Mouse (Mus musculus) kidney, postnatal 14 days (tissue): ENCODE results near the gene Crocc.

Source experiments
- DNase-seq: peaks from one replicate; pipeline ENCODE4 v3.0.0; 2022; ENCODE audit warnings: mixed read lengths

Crocc gene

DNA sequence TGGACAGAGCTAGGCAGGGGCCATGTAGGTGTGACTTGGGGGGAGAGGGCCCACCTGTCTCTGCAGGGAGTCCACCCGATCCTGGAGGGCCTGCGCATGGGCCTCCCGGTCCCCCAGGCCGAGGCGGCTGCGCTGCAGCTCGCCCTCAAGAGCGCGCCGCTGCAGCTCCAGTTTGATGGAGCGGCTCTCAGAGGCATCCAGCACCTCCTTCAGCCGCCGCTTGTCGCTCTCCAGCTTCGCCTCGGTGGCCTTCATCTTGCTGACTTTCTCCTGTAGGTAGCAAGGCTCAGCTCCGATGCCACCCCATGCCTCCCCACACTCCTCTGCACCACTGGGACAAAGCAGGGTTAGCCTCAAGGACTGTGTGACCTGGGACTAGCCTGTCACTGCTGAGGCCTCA lies 40.1 kb downstream of the Crocc start:
- no peak for DNase-seq

DNA sequence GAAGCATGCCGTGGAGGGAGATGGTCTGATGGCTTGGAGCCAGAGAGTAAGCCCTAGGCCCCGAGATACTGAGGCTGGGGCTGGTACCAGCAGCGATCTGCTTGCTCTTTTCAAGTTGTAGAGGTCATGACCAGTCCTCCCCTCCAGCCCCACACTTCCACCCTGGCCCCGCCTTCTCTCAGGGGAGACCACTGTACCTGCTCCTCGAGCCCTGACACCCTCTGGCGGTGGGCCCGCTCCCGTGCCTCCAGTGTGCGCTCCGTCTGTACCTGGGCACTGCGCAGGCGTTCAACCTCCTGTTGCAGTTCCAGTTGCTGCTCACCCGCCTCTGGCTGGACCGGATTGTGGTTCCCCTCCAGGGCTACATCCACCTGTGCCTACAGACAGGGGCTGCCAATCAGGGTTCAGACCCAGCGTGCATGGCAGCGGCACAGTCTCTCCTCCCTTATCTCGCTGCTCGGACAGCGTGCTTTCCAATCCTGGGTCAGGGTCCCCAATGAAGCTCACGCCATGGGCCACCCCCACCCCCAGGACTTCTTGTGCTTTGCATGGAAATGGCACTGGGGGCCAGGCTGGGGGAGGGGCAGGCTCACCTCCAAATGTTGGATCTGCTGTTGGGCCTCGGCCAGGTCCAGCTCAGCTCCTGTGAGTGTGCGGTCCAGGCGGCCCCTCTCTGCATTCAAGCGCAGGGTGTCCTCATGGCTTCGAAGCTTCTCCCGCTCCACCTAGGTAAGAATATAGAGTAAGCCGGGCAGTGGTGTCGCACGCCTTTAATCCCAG lies 42.5 kb downstream of the Crocc start:
- DNase-seq, result no peak

DNA sequence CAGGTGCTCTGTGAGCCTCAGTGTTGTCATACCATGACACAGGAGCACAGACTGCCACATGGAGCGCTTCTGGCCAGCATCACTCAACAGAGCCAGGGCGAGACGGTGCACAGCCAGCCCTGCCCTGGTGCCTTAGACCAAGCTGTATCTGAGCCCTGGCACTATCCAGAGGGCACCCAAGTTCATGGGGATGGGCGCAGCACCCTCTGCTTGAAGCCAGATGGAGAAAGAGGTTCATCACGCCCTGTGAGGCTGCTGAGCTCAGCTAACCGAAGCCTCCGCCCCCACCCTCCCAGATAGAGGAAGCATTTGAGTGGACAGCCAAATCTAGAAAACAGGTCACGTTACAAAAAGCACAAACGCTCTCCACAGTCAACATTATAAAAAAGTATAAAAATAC lies 44.0 kb downstream of the Crocc start:
- DNase-seq, result no peak

DNA sequence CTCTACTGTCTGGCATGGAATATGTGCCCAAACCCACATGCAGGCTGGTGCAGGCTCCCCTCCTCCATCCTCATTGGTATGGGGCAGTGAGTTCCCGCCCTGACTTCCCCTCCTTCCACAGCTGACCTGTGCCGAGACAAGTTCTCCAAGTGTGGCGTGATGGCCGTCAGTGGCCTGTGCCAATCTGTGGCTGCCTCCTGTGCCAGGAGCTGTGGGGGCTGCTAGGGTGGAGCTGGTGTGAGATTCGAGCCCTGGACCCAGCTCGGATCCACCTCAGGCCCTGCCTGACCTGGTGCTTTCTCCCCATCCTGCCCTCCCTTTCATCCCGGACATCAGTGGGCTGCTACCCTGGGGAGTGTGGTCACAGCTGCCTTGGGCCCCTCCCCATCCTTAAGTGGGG lies 45.0 kb downstream of the Crocc start:
- no peak for DNase-seq

DNA sequence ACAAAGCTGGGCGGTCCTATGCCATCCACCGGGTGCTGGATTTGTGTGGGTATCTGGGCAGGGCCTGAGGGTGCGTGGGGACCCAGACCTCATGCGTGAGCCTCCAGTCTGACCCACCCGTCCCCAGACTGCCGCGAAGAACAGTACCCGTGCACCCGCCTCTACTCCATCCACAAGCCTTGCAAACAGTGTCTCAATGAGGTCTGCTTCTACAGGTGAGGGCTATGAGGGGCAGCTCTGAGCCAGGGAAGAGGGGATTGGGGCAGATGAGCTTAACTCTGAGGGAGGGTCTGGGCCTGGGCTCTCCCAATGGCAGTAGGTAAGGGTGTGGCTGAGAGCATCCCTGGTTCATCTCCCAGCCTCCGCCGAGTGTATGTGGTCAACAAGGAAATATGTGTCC lies 45.5 kb downstream of the Crocc start:
- DNase-seq, result no peak

DNA sequence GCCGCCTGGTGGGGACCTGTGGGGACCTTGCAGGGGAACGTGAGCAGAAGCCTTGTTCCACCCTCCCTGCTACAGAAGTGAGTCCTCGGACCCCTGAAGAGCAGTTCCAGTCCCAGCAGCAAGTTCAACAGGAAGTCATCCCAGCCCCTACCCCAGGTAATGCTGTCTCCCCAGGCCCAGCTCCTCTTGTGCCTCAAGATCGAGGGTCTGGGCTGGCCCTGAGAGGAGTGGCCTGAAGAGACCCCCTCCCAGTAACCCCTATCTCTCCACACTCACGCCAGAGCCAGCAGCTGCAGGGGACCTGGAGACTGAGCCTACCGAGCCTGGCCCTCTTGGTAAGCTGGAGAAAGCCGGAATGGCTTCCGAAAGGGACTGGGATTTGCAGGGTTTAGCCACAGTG lies 46.2 kb downstream of the Crocc start:
- no peak for DNase-seq

DNA sequence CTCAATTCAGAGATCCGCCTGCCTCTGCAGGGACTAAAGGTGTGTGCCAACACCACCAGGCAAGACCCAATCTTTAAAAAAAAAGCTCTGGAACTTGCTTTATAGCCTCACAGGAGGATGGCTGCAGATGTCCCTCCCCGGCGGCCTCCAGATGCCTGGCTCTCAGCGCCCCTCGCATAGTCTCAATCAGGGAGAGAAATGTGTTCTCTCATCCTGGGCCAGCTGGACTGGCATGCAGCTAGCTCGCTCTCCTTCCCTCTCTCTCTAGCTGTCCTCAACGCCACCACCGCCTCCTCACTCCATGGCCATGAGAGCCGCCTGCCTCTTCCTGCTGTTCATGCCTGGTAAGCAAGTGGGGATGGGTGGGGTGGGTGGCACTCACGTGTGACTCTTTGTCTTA lies 47.8 kb downstream of the Crocc start:
- DNase-seq, result no peak

DNA sequence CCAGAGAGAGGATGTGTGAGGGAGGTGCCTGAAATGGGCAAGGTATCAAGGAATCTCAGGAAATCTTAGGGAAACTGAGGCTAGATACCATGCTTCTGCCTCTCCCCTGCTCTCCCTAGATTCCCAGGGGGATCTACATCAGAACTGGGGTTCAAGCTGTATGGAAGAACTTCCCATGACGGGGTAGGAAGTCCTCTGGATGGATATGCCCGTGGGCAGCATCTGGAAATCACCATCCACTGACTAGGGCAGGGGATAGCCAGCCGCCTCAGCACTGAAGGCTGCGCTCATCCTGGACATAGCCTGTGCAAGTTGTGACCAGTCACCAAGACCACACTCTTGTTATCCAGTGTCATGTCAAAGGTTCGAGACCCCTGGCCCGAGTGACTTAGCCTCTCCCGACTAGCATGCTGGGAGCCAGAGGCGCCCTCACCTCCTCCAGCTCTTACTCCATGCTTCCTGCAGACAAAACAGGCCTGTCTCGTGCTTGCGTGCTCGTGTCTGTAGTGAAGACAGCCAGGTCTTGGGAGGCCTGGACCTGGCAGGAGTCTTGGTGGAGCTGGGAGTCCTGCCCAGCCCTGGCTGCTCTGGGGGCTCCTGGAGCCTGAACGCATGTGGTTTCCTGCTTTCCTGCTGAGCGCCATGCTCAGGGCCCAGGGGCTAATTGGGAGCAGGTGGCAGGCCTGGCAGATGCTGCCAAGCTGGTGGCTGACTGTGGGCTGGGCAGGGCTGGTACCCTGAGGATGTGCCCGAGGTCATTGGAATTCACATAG lies 48.6 kb downstream of the Crocc start:
- peak; percentile 48 for DNase-seq

DNA sequence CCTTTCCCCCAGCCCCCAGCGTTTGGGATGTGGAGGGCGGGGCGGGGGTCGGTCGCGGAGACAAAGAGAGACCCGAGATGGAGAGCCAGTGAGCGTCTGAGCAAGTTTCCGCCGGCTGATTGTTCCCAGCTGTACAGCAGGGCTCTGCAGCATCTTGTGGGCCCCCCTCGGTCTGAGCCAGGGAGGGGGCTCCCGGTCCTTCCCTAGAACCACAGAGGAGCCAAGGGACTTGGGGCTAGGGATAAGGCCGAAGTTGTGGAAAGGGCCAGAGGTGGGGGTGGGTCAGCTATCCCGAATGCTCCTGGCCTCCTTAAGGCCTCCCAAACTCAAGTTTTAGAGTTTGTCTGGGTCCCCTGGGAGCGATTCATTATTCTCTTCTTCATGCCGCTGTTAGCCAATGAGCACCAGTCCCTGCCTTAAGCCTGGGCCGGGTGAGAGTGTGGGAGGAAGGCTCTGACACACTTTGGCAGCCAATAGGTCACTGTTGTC lies 49.4 kb downstream of the Crocc start:
- peak; percentile 67 for DNase-seq

DNA sequence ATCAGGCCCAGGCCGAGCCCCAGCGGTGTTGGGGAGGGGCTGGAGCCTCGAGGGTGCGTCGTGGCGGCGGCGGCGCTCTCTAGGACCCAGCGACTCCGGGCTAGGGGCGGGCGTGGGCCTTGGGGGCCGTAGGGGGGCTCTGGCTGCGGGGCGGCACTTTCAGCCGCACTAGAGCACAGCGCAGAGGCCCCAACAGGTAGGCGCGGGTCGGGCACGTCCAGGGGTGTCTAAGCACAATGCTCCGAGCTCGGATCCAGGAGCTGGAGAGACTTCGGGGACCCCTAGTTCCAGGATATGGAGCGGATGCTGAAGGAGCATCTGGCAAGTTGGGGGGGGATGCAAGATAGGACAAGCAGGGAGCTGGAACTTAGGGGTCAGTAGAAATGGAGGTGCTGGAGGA lies 49.8 kb downstream of the Crocc start:
- peak; percentile 45 for DNase-seq

DNA sequence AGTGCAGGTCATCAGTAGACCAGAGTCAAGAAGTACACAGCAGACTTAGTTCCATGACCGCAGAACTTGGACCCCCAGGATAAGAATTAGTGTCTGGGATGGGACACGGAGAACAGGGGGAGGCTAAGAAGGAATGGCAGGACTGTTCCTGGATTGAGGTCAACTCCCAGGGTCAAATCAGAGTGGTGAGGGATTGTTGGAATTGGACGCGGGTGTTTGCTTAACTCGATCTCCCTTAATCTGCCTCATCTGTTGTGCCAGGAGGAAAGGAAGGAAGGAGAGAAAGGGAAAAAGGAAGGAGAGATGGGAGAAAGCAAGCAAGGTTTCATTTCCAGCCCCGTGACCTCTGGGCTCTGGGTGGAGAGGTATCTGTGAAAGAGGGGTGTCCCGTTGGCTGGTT lies 50.2 kb downstream of the Crocc start, which contains the start of gene Mfap2:
TSS of gene Mfap2 (plus strand) at position 301 of the 400 bp plus-strand sequence.
- DNase-seq, result no peak

DNA sequence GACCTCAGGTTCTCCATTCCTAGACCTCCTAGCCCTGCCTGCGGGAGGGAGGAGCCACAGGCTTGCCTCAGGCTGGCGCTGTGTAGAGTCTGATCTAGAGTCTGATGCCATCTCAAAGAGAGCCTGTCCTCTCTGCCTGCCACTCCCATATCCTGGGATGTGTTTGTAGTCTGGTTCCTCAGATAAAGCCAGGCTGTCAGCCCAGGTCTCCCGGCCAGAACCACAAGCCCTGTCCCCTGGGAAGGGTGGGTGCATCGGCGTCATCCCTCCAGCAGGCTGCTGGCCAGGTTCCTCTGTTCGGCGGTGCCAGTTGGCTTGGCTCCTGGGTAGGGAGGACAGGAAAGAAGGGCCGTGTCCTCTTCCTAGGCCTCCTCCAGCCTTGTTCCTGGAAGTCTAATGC lies 52.3 kb downstream of the Crocc start:
- DNase-seq, result peak; percentile 46

DNA sequence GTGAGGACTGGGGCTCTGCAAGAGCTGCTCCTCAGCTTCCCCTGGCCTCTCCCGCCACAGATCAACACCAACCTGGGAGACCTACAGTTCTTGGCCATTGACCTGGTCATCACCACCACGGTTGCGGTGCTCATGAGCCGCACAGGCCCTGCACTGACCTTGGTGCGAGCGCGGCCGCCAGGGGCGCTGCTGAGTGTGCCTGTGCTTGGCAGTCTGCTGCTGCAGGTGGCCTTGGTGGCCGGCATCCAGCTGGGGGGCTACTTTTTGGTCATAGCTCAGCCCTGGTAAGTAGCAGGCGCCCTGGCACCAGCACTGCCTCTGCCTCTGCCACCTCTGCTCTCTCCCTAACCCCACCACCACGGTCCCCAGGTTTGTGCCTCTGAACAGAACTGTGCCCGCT lies 54.4 kb downstream of the Crocc start:
- DNase-seq, result peak; percentile 48

DNA sequence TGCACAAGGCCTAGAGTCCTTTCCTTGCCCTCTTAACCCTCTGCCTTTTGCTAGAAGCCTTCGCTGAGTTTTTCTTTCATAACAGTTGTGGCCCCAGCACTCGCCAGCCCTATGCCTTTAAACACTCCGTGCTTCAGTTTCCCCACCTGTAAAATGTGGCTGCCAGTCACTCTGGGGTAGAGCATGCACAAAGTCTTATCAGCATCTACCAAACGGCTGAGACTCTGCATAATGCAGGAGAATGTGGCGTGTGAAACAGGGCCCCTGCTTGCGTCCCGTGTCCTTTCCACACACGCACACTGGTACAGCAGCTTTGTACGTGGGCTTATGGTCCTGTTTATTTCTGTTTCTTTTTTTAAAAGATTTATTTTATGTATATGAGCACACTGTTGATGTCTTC lies 63.5 kb downstream of the Crocc start:
- DNase-seq, result no peak

DNA sequence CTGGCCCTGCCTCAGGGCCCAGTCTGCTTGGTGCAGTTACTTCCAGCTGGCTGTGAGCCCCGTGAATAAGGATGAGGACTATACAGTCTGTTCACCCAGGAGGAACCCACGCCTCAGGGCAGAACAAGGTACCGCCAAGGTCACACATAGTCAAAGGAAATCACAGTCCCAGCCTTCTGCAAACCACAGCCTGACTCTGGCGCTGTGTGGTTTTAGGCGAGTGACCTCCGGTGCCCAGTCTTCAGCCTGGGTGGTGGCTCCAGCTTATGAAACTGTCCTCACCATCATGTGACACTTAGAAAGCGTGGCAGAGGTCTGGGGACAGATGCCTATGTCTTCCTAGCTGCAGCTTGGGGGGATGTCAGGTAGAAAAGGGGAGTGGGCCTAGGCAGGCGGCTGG lies 64.5 kb downstream of the Crocc start:
- no peak for DNase-seq

DNA sequence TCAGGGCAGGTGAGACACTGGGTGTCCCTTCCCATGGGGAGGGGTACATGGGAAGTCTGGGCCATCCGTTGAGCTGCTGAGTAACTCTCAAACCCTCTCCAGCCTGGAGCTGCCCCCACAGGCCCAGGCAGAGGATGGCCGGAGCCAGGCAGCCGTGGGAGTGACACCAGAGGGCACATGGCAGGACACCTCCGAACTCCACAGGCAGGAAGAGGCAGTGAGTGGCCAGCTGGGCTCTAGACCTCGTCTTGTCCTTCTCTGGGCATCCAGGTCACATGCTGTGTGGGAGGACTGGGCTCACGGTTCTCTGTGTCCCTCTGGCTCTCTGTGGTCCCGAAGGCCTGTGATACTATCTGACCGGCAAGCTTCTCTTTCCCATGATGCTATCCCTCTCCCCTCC lies 66.5 kb downstream of the Crocc start:
- DNase-seq, result no peak

DNA sequence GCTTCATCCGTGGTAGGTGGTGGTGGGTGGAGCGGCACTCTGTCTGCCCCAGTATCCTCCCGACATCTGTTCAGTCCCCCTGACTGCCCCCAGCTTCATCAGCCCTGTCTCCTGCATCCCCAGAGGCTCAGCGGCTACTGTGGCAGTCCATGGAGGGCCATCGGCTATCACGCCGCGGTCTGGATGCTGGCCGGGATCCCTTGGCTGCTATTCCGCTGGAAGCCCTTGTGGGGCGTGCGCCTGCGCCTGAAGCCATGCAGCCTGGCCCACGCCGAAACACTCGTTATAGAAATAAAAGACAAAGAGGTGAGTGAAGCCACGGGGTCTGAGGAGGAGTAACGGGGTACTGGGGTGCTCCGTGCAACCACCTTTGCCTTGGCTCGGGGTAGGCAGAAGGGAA lies 68.1 kb downstream of the Crocc start:
- no peak for DNase-seq

DNA sequence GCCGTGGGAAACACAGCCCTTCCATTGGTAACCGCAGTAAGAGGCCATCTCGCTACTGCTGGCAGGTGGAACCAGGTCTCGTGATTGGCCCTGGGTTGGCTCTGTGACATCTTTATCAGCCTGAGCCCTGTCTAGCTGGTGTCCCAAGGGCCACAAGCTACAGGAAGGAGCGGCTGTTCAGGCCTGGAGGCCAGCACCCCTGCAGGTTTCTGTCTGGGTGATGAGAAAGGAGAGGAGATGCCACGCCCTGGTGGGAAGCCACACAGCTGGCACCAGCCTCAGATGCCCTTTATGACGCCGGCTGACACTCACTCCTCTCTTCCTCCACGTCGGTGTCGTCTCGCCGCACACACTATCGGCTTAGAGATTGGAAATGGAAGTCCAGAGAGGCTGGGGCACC lies 70.9 kb downstream of the Crocc start:
- DNase-seq, result no peak

DNA sequence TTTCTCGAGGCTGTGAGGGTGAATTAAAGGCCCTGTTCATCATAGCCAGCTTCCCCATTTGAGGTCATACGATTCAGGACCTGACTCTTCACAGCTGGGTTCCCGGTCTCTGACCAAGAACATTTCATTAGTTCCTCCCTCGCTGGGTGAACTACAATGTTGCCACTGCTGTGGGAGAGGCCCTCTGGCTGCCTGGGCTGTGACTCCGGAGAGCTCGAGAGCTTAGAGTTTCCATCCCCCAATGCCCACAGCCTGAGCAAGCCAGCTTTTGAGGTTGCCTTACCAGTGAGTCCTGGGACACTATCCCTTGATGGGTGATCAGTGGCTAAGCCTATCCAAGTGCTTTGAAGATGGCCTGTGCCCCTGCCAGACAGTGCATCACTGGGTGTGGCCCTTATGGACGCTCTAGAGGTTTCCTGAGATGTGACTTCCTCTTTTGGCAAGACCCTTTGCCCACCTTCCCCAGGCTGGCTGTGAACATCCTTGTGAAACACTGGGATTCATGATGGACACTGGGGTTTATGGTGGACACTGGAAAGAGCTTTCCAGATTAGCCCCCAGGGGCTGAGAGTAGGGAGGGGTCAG lies 71.6 kb downstream of the Crocc start:
- no peak for DNase-seq

DNA sequence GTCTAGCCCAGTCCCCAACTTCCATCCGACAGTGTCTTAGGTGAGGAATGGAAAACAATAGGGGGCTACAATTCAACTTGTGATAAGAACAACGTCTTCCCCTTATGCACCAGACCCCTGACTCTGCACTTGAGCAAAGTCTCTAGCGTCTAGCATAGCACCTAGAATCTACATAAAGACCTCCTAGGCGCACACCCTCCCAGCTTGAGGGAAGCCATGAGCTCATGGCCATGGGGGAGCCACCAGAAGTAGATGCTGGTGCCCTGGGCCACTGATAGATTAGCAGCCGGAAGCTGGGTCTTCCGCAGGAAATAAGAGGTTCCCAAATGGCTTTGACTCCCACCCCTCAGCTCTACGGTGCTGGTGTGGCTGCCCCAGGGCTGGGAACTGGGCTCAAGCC lies 72.9 kb downstream of the Crocc start:
- no peak for DNase-seq

DNA sequence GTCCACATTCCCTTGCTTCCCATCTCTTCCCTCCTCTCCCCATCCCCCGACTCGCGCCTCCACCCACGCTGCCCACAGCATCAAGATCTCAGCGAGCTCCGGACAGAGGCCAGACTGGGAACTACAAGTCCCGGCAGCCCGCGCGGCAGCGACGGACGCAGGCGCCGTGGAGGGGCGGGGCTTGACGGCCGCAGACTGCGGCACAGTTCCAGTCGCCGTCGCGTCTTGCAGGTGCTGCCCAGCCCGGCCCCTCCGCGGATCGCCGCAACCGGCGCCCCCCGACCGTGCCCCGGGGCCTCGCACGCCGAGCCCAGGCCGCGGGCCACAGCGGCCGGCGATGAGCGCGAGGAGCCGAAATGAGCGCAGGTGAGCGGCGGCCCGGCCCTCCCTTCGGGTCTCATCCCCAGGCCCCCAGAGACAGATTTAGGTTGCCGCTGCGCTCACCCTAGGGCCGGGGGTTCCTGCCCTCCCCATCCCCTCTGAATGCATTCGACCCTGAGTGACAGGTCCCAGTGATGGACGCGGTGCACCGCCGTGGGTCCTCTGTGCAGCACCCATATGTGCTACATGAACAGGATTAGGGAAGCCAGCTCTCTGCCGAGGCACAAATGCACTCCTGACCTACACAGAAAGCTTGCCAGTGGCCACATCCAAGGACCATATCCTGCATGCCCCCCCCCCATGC lies 73.5 kb downstream of the Crocc start, which contains the start of gene Atp13a2:
TSS of gene Atp13a2 (plus strand) at position 163 of the 685 bp plus-strand sequence.
- DNase-seq, result peak; percentile 94

DNA sequence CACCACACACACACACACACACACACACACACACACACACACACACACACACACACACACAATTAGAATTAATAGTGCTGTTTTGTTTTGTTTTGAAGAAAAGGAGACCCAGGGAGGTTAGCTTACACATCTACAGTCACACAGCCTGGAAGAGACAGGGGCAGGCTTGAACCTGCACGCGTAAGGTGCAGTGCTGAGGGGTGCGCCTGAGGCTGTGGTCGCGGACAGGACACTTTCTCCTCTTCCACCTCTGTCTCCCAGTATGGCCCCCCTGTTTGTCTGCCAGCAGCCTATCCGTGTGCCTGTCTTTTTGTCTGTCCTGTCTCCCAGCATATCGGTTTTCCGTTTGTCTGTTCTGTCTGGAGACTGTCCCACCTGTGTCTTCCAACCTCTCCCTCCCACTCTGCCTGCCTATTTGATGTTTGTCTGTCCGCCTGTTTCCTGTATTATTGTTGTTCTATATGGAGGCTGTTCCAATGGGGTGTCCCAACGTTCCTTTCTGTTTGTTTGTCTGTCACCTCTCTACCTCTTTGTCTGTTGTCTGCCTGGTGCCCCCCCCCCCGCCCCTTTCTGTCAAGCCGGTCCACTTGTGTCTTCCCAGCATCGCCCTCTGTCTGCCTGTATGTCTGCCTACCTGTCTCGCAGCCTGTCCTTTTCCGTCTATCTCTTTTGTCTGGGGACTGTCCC lies 74.2 kb downstream of the Crocc start:
- no peak for DNase-seq

DNA sequence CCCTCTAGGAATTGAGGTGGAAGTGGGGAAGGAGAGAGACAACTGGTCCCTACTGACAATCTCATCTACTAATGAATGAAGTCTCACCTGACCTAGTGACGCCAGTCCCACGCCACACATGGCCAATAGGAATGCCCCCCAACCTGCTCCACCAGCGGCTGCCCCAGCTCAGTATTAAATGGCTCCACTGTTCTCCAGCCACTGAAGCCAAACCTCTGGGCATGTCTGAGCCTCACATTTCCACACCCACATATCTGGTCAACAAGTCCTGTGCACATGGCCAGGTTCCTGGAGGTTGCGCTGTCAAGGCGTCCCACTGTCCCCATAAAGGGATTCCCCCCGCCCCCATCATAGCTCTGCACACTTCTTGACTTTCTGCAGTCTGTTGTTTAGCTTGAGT lies 75.8 kb downstream of the Crocc start:
- DNase-seq, result no peak
